Mouse (Mus musculus) frontal cortex, postnatal 25 days (tissue): ENCODE results near the gene Hdgf.

Experiments used
- DNase-seq, 2 experiments: peaks; one replicate each; pipeline ENCODE4 v3.0.0; 2022; ENCODE audit warnings: low spot score in 2 of 2

Gene Hdgf

GRCm38 (mm10) chr3:87945781-87946540, 39.8 kb downstream of the Hdgf start:
- no peak for DNase-seq

GRCm38 (mm10) chr3:87946541-87946860, 40.4 kb downstream of the Hdgf start:
- DNase-seq, result no peak

GRCm38 (mm10) chr3:87947056-87947810, 41.1 kb downstream of the Hdgf start:
- DNase-seq, result no peak

- no peak for DNase-seq
These were observed 41.7 kb downstream of the Hdgf start for GRCm38 (mm10) chr3:87947811-87948199.

GRCm38 (mm10) chr3:87948378-87949265, 42.5 kb downstream of the Hdgf start, which contains the start of gene Crabp2:
Gene Crabp2, plus strand, starts transcription at chr3:87948666.
- DNase-seq, result no peak

GRCm38 (mm10) chr3:87949266-87949954, 43.3 kb downstream of the Hdgf start:
- DNase-seq, result no peak

GRCm38 (mm10) chr3:87949955-87950515, 43.9 kb downstream of the Hdgf start:
- no peak for DNase-seq

GRCm38 (mm10) chr3:87951946-87952345, 45.8 kb downstream of the Hdgf start:
- DNase-seq, result no peak

GRCm38 (mm10) chr3:87952440-87952839, 46.3 kb downstream of the Hdgf start:
- no peak for DNase-seq

- no peak for DNase-seq
These were observed 51.9 kb downstream of the Hdgf start for GRCm38 (mm10) chr3:87958056-87958455.

- DNase-seq, result no peak
These were observed 52.4 kb downstream of the Hdgf start for GRCm38 (mm10) chr3:87958476-87958875.

GRCm38 (mm10) chr3:87958967-87959366, 52.8 kb downstream of the Hdgf start:
- DNase-seq, result no peak

GRCm38 (mm10) chr3:87959371-87959770, 53.2 kb downstream of the Hdgf start:
- no peak for DNase-seq

- DNase-seq, result no peak
These were observed 54.1 kb downstream of the Hdgf start for GRCm38 (mm10) chr3:87960191-87960585.

- DNase-seq, result peak; percentile 48 to 56
These were observed 54.6 kb downstream of the Hdgf start for GRCm38 (mm10) chr3:87960586-87961191.
